Mouse (Mus musculus) liver, adult 2 months (tissue): ENCODE measurements around the gene Fxyd2. TPM values are rescaled to one million over a fixed set of nuclear protein-coding genes. Genes with fewer than 3 reads are reported as not detected.

Experiments
- DNase-seq: peaks from one replicate; pipeline ENCODE4 v3.0.0-alpha.2; 2011; ENCODE audit warnings: low read depth, low spot score; ENCODE audit errors: extremely low read depth
- H3K27ac ChIP-seq: fragments of 200-500 bp; replicated peaks from 2 replicates; pipeline ENCODE4 v1.5.1; 2012; ENCODE audit warnings: low read depth, mild to moderate bottlenecking, control low read depth, inconsistent platforms, low read length; ENCODE audit not compliant: insufficient read depth
- H3K27me3 ChIP-seq: fragments of 200-500 bp; 2 replicates; pipeline ENCODE4 v1.6.1; 2012; ENCODE audit warnings: mild to moderate bottlenecking, moderate library complexity, low read length, inconsistent platforms; ENCODE audit not compliant: control insufficient read depth, insufficient read depth
- H3K36me3 ChIP-seq: fragments of 200-500 bp; 2 replicates; pipeline ENCODE4 v1.6.1; 2012; ENCODE audit warnings: low read length, inconsistent platforms; ENCODE audit not compliant: control insufficient read depth, insufficient read depth
- H3K4me1 ChIP-seq: fragments of 200-500 bp; 2 replicates; pipeline ENCODE4 v1.6.1; 2011; ENCODE audit warnings: low read length; ENCODE audit not compliant: control insufficient read depth, insufficient read depth
- H3K4me3 ChIP-seq: fragments of 200-500 bp; 2 replicates; pipeline ENCODE4 v1.5.1; 2011; ENCODE audit warnings: low read depth, mild to moderate bottlenecking, control low read depth, low read length, moderate library complexity; ENCODE audit not compliant: insufficient read depth
- H3K79me2 ChIP-seq: fragments of 200-500 bp; 2 replicates; pipeline ENCODE4 v1.6.1; 2012; ENCODE audit warnings: inconsistent platforms, mild to moderate bottlenecking, low read length, moderate library complexity; ENCODE audit not compliant: control insufficient read depth, insufficient read depth
- H3K9ac ChIP-seq: fragments of 200-500 bp; 2 replicates; pipeline ENCODE4 v1.6.1; 2012; ENCODE audit warnings: low read depth, mild to moderate bottlenecking, control low read depth, inconsistent platforms, low read length
- CTCF ChIP-seq: fragments of 200-500 bp; IDR thresholded peaks from 2 replicates; pipeline ENCODE4 v1.5.1; 2011; ENCODE audit warnings: low read depth, low read length, control low read depth
- POLR2A ChIP-seq: fragments of 200-500 bp; IDR thresholded peaks from 2 replicates; pipeline ENCODE4 v1.6.1; 2011; ENCODE audit warnings: low read length, control low read depth; ENCODE audit not compliant: insufficient read depth; ENCODE audit errors: extremely low read depth
- WGBS: fragments of 180-500 bp; shearing (Covaris S2); methylation state at CpG from one replicate; pipeline ENCODE4 v1.1.7; 2018; 5-methylcytosine and 5-hydroxymethylcytosine counted together
- polyA plus RNA-seq: library from polyadenylated mRNA; depleted of rRNA; stranded (reverse); fragments of >200 nt; gene quantifications from 2 replicates; pipeline ENCODE4 v1.2.3, GENCODE M21; 2012; rRNA removed
- total RNA-seq: library from RNA; depleted of rRNA; stranded (reverse); fragments of >200 nt; gene quantifications from 2 replicates; pipeline ENCODE4 v1.2.3, GENCODE M21; 2014; rRNA removed

Fxyd2 gene
- total RNA-seq: 0.20 TPM in 1 of 2 replicates, not detected in the other
- 0.29 and 0.44 TPM in 2 replicates for polyA plus RNA-seq

- Histone ChIP-seq H3K36me3 (no peaks in the 10 kb centered on the region), H3K27ac (no peak within 1 kb of the TSS), H3K27me3 (no peaks in the 10 kb centered on the region), H3K9ac (no peak within 1 kb of the TSS), H3K79me2 (no peaks in the 10 kb centered on the region), H3K4me3 (no peak within 1 kb of the TSS), H3K4me1 (no peaks in the 10 kb centered on the region)
- no peak for DNase-seq
- 71% methylated on average over 4 of the region's 4 CpGs for WGBS
- TF ChIP-seq POLR2A (no peak), CTCF (no peak)
These were observed at the start of gene Fxyd2 for GRCm38 (mm10) chr9:45399434-45399833. TSS of gene Fxyd2 (plus strand) at chr9:45399669.

DNA sequence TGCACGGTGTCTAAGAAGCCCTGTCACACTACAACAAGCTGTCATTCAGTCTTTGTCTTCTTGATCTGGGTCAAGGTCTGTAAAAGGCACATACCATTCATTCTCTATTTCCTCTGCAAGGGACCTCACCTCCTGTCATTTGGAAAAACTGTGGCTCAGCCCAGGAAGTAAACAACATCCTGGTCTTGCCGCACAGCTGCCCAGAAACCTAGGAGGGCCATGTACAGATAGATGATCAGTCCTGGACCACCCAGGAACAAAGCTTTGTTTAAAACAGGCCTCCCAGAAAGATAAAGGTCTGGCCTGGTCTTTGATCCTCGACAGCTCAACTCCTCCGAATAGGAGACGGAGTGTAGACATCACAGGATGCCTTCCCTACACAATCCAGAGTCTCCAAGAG lies 49.6 kb upstream of the Fxyd2 start:
- Histone ChIP-seq H3K4me3 (no peak overlapping the region), H3K79me2 (no peaks in the 10 kb centered on the region), H3K27ac (no peak overlapping the region), H3K4me1 (no peaks in the 10 kb centered on the region), H3K27me3 (no peaks in the 10 kb centered on the region), H3K36me3 (no peaks in the 10 kb centered on the region), H3K9ac (no peak overlapping the region)
- 48% methylated on average over 5 of the region's 5 CpGs for WGBS
- no peak for TF ChIP-seq CTCF
- no peak for TF ChIP-seq POLR2A
- DNase-seq: no peak

GRCm38 (mm10) chr9:45355192-45355591 lies 44.3 kb upstream of the Fxyd2 start:
- Histone ChIP-seq H3K4me1 (no peaks in the 10 kb centered on the region), H3K4me3 (no peak overlapping the region), H3K36me3 (no peaks in the 10 kb centered on the region), H3K27me3 (no peaks in the 10 kb centered on the region), H3K9ac (no peak overlapping the region), H3K79me2 (no peaks in the 10 kb centered on the region), H3K27ac (no peak overlapping the region)
- TF ChIP-seq POLR2A (no peak), CTCF (no peak)
- DNase-seq: peak; percentile 71
- WGBS: 14% methylated on average over 2 of the region's 2 CpGs

DNA sequence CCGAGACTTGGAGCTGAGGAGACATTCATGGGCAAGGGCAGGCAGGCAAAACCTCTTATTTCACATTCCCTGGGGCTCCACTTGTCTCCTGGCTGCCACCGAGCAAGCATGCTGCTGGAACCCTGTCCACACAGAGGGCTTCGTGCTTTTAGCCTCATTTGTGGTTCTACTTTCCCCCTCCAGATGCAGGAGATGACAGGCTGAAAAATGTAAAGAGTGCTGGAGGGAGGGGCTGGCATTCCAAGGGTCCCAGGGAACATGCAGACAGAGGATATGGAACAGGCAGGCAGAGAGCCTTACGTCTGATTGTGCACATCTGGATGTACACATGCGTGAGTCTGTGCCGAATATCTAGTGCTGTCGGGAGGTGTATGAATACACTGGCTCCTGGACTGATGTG lies 41.1 kb upstream of the Fxyd2 start:
- Histone ChIP-seq H3K79me2 (no peaks in the 10 kb centered on the region), H3K36me3 (no peaks in the 10 kb centered on the region), H3K9ac (no peak overlapping the region), H3K4me1 (no peaks in the 10 kb centered on the region), H3K27me3 (no peaks in the 10 kb centered on the region), H3K4me3 (no peak overlapping the region), H3K27ac (no peak overlapping the region)
- DNase-seq: no peak
- 73% methylated on average over 7 of the region's 7 CpGs for WGBS
- TF ChIP-seq POLR2A (no peak), CTCF (no peak)

DNA sequence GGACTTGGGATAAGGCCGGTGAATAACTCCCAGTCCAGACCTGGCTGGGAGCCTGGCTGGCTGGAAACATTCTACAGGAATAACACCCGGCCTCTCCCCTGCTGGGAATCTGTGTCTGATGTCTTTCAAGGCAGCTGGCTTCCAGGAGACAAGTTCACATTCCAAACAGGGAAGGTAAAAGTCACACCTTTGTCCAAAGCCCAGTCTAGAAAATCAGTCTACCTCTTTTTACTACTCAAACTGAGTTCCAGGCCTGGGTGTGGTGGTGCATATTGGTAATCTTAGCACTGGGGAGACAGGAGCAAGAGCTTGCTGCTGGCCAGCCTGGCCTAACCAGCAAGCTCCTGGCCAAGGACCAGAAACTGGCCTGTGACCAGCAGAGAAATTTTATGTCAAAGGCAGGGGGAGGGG lies 37.4 kb upstream of the Fxyd2 start:
- H3K79me2 ChIP-seq: no peaks in the 10 kb centered on the region
- H3K9ac ChIP-seq: no peak overlapping the region
- no peaks in the 10 kb centered on the region for H3K36me3 ChIP-seq
- DNase-seq: no peak
- H3K4me1 ChIP-seq: no peaks in the 10 kb centered on the region
- TF ChIP-seq POLR2A: no peak
- no peak for TF ChIP-seq CTCF
- H3K4me3 ChIP-seq: no peak overlapping the region
- no peak overlapping the region for H3K27ac ChIP-seq
- no peaks in the 10 kb centered on the region for H3K27me3 ChIP-seq
- WGBS: 47% methylated on average over 2 of the region's 2 CpGs

GRCm38 (mm10) chr9:45363639-45364214 lies 35.7 kb upstream of the Fxyd2 start:
- H3K36me3 ChIP-seq: no peaks in the 10 kb centered on the region
- TF ChIP-seq POLR2A (no peak), CTCF (no peak)
- no peak overlapping the region for H3K4me3 ChIP-seq
- 55% methylated on average over 7 of the region's 7 CpGs for WGBS
- H3K79me2 ChIP-seq: no peaks in the 10 kb centered on the region
- H3K27me3 ChIP-seq: no peaks in the 10 kb centered on the region
- no peak overlapping the region for H3K9ac ChIP-seq
- no peak overlapping the region for H3K27ac ChIP-seq
- no peaks in the 10 kb centered on the region for H3K4me1 ChIP-seq
- DNase-seq: no peak
